15 mouse cellular contexts compared by ENCODE assay signal in the genomic region with DNA sequence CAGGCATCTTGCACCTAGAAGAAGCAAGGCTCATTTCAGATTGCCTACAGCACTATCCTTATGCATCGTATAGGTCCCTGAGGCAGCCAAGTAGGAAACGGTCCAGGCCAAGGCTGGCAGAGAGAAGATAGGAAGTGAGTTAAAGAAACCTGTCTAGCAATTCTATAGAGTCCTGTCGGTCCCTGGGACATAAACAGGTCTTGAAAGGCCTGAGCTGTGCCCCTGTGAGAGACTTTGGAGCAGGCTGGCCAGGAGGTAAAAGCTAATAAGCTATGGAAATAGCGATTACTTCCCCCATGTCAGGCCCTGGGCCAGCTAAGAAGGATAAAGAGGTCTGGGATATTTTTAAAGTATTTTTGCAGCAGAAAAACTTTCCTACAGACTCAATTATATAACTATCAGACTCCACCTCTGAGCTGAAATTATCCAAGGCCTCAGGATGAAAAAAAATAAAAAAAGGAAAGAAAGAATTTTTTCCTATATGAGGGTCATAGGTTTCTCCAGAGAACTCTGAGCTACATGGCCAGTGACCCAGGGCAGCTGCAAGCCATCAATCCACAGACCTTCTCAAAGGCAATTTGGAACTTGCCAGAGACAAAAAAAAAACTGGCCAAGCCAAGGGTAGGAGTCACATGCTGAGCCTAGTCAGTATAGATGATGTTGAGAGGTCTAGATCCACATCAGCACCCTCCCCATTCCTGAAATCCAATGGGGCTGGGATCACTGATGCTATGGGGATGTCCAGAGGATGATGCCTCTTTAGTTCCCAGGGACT. TPM values are rescaled to one million over a fixed set of nuclear protein-coding genes. Genes with fewer than 3 reads are reported as not detected.
A peak's percentile ranks its signal among the peaks of the same experiment; 100 is the strongest.
DNase-seq lines count a peak whose midpoint lies in the region; ATAC-seq and TF ChIP-seq lines count a peak whose summit lies in the region.
"Had no signal": no experiment of that assay in that cellular context is flagged by ENCODE, and none has a peak within 500 bp of the region (broad histone marks: within the 10 kb centered on the region; RNA-seq: fewer than 3 reads in every experiment).

No protein-coding gene starts in this region.

- no peak for TF ChIP-seq EP300 in lung, postnatal 0 days (IDR thresholded peaks at IDR 0.05)

- H3K36me3 ChIP-seq in heart, embryonic 13.5 days, result no peaks in the 10 kb centered on the region
- no peaks in the 10 kb centered on the region for H3K36me3 ChIP-seq in heart, embryonic 11.5 days (ENCODE audit: control insufficient read depth, insufficient read depth, low read length)
- no peaks in the 10 kb centered on the region for H3K36me3 ChIP-seq in lung, postnatal 0 days (ENCODE audit: insufficient read depth, low read length)
- H3K36me3 ChIP-seq in neural tube, embryonic 15.5 days, result peaks cover 17% of the 10 kb centered on the region
- no peaks in the 10 kb centered on the region for H3K36me3 ChIP-seq in forebrain, embryonic 15.5 days
- H3K36me3 ChIP-seq: lung, embryonic 15.5 days had no signal

- H3K4me3 ChIP-seq in heart, embryonic 13.5 days, result no peak overlapping the region
- H3K4me3 ChIP-seq in heart, embryonic 11.5 days (ENCODE audit: low read depth, low read length), result no peak overlapping the region
- H3K4me3 ChIP-seq in lung, postnatal 0 days (ENCODE audit: low read depth, low read length), result no peak overlapping the region
- H3K4me3 ChIP-seq in lung, adult 2 months (replicated peaks; ENCODE audit: extremely low read depth, low read depth, low read length), result no peak overlapping the region
- no peak overlapping the region for H3K4me3 ChIP-seq in neural tube, embryonic 15.5 days (replicated peaks)
- H3K4me3 ChIP-seq in forebrain, embryonic 15.5 days, result no peak overlapping the region
- H3K4me3 ChIP-seq: erythroblast, embryonic 14.5 days; lung, embryonic 15.5 days had no signal

- H3K27me3 ChIP-seq in heart, embryonic 13.5 days (replicated peaks), result no peaks in the 10 kb centered on the region
- H3K27me3 ChIP-seq in heart, embryonic 11.5 days (ENCODE audit: control insufficient read depth, insufficient read depth, low read length), result no peaks in the 10 kb centered on the region
- H3K27me3 ChIP-seq in lung, postnatal 0 days (replicated peaks; ENCODE audit: insufficient read depth, low read length), result no peaks in the 10 kb centered on the region
- no peaks in the 10 kb centered on the region for H3K27me3 ChIP-seq in neural tube, embryonic 15.5 days (replicated peaks)
- no peaks in the 10 kb centered on the region for H3K27me3 ChIP-seq in forebrain, embryonic 15.5 days
- H3K27me3 ChIP-seq: lung, embryonic 15.5 days had no signal

- 64% methylated on average over 4 of the region's 4 CpGs for WGBS in heart, embryonic 13.5 days
- WGBS in heart, embryonic 11.5 days (ENCODE audit: insufficient replicate concordance), result 67% methylated on average over 4 of the region's 4 CpGs
- 60% methylated on average over 4 of the region's 4 CpGs for WGBS in lung, postnatal 0 days
- WGBS in lung, adult 2 months, result 60% methylated on average over 4 of the region's 4 CpGs
- WGBS in neural tube, embryonic 15.5 days, result 83% methylated on average over 4 of the region's 4 CpGs
- WGBS in forebrain, embryonic 15.5 days, result 72% methylated on average over 4 of the region's 4 CpGs

- no peak overlapping the region for H3K9ac ChIP-seq in heart, embryonic 13.5 days
- no peak overlapping the region for H3K9ac ChIP-seq in heart, embryonic 11.5 days (ENCODE audit: low read depth, low read length)
- no peak overlapping the region for H3K9ac ChIP-seq in lung, postnatal 0 days (replicated peaks; ENCODE audit: low read depth)
- H3K9ac ChIP-seq in neural tube, embryonic 15.5 days (replicated peaks), result no peak overlapping the region
- H3K9ac ChIP-seq in forebrain, embryonic 15.5 days (replicated peaks), result no peak overlapping the region
- H3K9ac ChIP-seq: forebrain, postnatal 0 days; lung, embryonic 15.5 days had no signal

- peak; percentile 39 for DNase-seq in lung, postnatal 0 days (ENCODE audit: low spot score)
- DNase-seq in lung, adult 2 months, result no peak
- peak; percentile 52 for DNase-seq in heart, postnatal 4 days
- DNase-seq: adrenal gland, postnatal 36 days; cerebellum, adult 11 months; forebrain, postnatal 0 days; kidney, postnatal 36 days; liver had no signal

- H3K4me1 ChIP-seq in heart, embryonic 13.5 days, result peaks cover 56% of the 10 kb centered on the region
- peaks cover 14% of the 10 kb centered on the region for H3K4me1 ChIP-seq in heart, embryonic 11.5 days (ENCODE audit: control insufficient read depth, insufficient read depth, low read length)
- H3K4me1 ChIP-seq in lung, postnatal 0 days (ENCODE audit: insufficient read depth, low read depth, low read length), result no peaks in the 10 kb centered on the region
- no peaks in the 10 kb centered on the region for H3K4me1 ChIP-seq in lung, adult 2 months (ENCODE audit: control insufficient read depth, insufficient read depth, low read length)
- H3K4me1 ChIP-seq in neural tube, embryonic 15.5 days, result peaks cover 14% of the 10 kb centered on the region; the same call in 1 of the 2 replicates
- peaks cover 25% of the 10 kb centered on the region for H3K4me1 ChIP-seq in forebrain, embryonic 15.5 days

- no peaks in the 10 kb centered on the region for H3K9me3 ChIP-seq in heart, embryonic 13.5 days
- H3K9me3 ChIP-seq in heart, embryonic 11.5 days (replicated peaks; ENCODE audit: control insufficient read depth, low read length), result no peaks in the 10 kb centered on the region
- no peaks in the 10 kb centered on the region for H3K9me3 ChIP-seq in lung, postnatal 0 days (ENCODE audit: low read length)
- H3K9me3 ChIP-seq in neural tube, embryonic 15.5 days (replicated peaks), result no peaks in the 10 kb centered on the region
- no peaks in the 10 kb centered on the region for H3K9me3 ChIP-seq in forebrain, embryonic 15.5 days
- H3K9me3 ChIP-seq: lung, embryonic 15.5 days had no signal

- TF ChIP-seq CTCF in lung, postnatal 0 days (IDR thresholded peaks at IDR 0.05), result no peak
- TF ChIP-seq CTCF in lung, adult 2 months (IDR thresholded peaks at IDR 0.05; ENCODE audit: insufficient read depth, low read length), result no peak

- H3K27ac ChIP-seq in heart, embryonic 13.5 days (replicated peaks), result peak overlapping the region; percentile 26
- no peak overlapping the region for H3K27ac ChIP-seq in heart, embryonic 11.5 days (ENCODE audit: low read depth, low read length)
- H3K27ac ChIP-seq in lung, postnatal 0 days (ENCODE audit: low read length), result no peak overlapping the region
- no peak overlapping the region for H3K27ac ChIP-seq in neural tube, embryonic 15.5 days (replicated peaks)
- H3K27ac ChIP-seq in forebrain, embryonic 15.5 days (replicated peaks), result no peak overlapping the region
- H3K27ac ChIP-seq: hindbrain, postnatal 0 days; lung, embryonic 15.5 days had no signal

- TF ChIP-seq POLR2A in lung, adult 2 months (IDR thresholded peaks at IDR 0.05; ENCODE audit: borderline replicate concordance, extremely low read depth, low read depth, low read length), result no peak

- no peak for ATAC-seq in heart, embryonic 13.5 days (ENCODE audit: extremely low read depth, insufficient number of reproducible peaks, low FRiP score, low TSS enrichment)
- ATAC-seq in heart, embryonic 11.5 days (replicated peaks; ENCODE audit: insufficient number of reproducible peaks, low FRiP score, low TSS enrichment), result no peak
- ATAC-seq in lung, postnatal 0 days, result peak; percentile 36; the same call in 1 of the 2 replicates
- no peak for ATAC-seq in neural tube, embryonic 15.5 days (ENCODE audit: low FRiP score)
- ATAC-seq in forebrain, embryonic 15.5 days (replicated peaks), result no peak
- ATAC-seq: forebrain, postnatal 0 days; hindbrain, postnatal 0 days had no signal

- H3K4me2 ChIP-seq in heart, embryonic 13.5 days, result no peak overlapping the region
- no peak overlapping the region for H3K4me2 ChIP-seq in heart, embryonic 11.5 days
- no peak overlapping the region for H3K4me2 ChIP-seq in lung, postnatal 0 days (replicated peaks; ENCODE audit: low read depth, low read length)
- H3K4me2 ChIP-seq in neural tube, embryonic 15.5 days, result no peak overlapping the region
- H3K4me2 ChIP-seq in forebrain, embryonic 15.5 days (replicated peaks), result no peak overlapping the region
- H3K4me2 ChIP-seq: lung, embryonic 15.5 days had no signal

RNA-seq across cellular contexts. Expression of a gene that starts 57.0 kb away (rescaled TPM):
- polyA plus RNA-seq in heart, embryonic 13.5 days (2015; fragmentation: Nextera tagmentation; extraction: Ambion mirVana), result 55.4 and 59.0 TPM in 2 replicates
- 34.3 and 47.8 TPM in 2 replicates for polyA plus RNA-seq in heart, embryonic 11.5 days (2014; fragmentation: Nextera tagmentation; extraction: Ambion mirVana)
- 28.6 and 33.8 TPM in 2 replicates for polyA plus RNA-seq in lung, postnatal 0 days (2015; fragmentation: Nextera tagmentation; extraction: Ambion mirVana)
- 76.0 and 98.5 TPM in 2 replicates for polyA plus RNA-seq in lung, adult 2 months (2012; rRNA removed)
- total RNA-seq in heart, postnatal 4 days (2021), result 100 to 1,000 TPM; 108 to 126 TPM
- 12.0 and 18.0 TPM in 2 replicates for polyA plus RNA-seq in neural tube, embryonic 15.5 days (2015; fragmentation: Nextera tagmentation; extraction: Ambion mirVana)
- polyA plus RNA-seq in forebrain, embryonic 15.5 days (2015; fragmentation: Nextera tagmentation; extraction: Ambion mirVana), result 10.0 and 10.8 TPM in 2 replicates
- polyA plus RNA-seq: erythroblast, embryonic 14.5 days had no signal
